Mouse (Mus musculus): Measurements from ENCODE around the gene Setdb1. TPM values are rescaled to one million over a fixed set of nuclear protein-coding genes. Genes with fewer than 3 reads are reported as not detected.

Gene Setdb1
- total RNA-seq, 2 experiments from 2014 or later: 20.0 to 25.2 TPM

GRCm38 (mm10) chr3:95319701-95320625 lies 37.0 kb downstream of the Setdb1 start:
- no peak for DNase-seq (ENCODE audit: low spot score in 2 of 2)

GRCm38 (mm10) chr3:95319110-95319509 lies 37.9 kb downstream of the Setdb1 start:
- DNase-seq (ENCODE audit: low spot score in 2 of 2): no peak

GRCm38 (mm10) chr3:95318548-95318947 lies 38.5 kb downstream of the Setdb1 start:
- DNase-seq (ENCODE audit: low spot score in 2 of 2): peak; percentile 55 to 69

GRCm38 (mm10) chr3:95317414-95318080 lies 39.5 kb downstream of the Setdb1 start:
- peak in 1 of 2 experiments; percentile 46 for DNase-seq (ENCODE audit: low spot score in 2 of 2)

- no peak for DNase-seq (ENCODE audit: low spot score in 2 of 2)
Measured at GRCm38 (mm10) chr3:95315844-95316550, 41.0 kb downstream of the Setdb1 start.

GRCm38 (mm10) chr3:95315094-95315843 lies 41.7 kb downstream of the Setdb1 start:
- DNase-seq (ENCODE audit: low spot score in 2 of 2): peak; percentile 94 to 95

GRCm38 (mm10) chr3:95314486-95315093 lies 42.4 kb downstream of the Setdb1 start, which contains the start of gene Cers2:
Cers2 (plus strand) TSS chr3:95314791.
- no peak for DNase-seq (ENCODE audit: low spot score in 2 of 2)

- DNase-seq (ENCODE audit: low spot score in 2 of 2): no peak
Measured at GRCm38 (mm10) chr3:95314075-95314474, 42.9 kb downstream of the Setdb1 start.

GRCm38 (mm10) chr3:95313476-95313875 lies 43.5 kb downstream of the Setdb1 start:
- no peak for DNase-seq (ENCODE audit: low spot score in 2 of 2)

- peak in 1 of 2 experiments; percentile 56 for DNase-seq (ENCODE audit: low spot score in 2 of 2)
Measured at GRCm38 (mm10) chr3:95312623-95313022, 44.4 kb downstream of the Setdb1 start.

GRCm38 (mm10) chr3:95310968-95311882 lies 45.8 kb downstream of the Setdb1 start:
- DNase-seq (ENCODE audit: low spot score in 2 of 2): peak; percentile 56 to 64

GRCm38 (mm10) chr3:95310496-95310895 lies 46.5 kb downstream of the Setdb1 start:
- no peak for DNase-seq (ENCODE audit: low spot score in 2 of 2)

- DNase-seq (ENCODE audit: low spot score in 2 of 2): no peak
Measured at GRCm38 (mm10) chr3:95307100-95307499, 49.9 kb downstream of the Setdb1 start, which contains the start of gene Anxa9. Anxa9 (minus strand) TSS chr3:95307176.

- DNase-seq (ENCODE audit: low spot score in 2 of 2): no peak
Measured at GRCm38 (mm10) chr3:95306244-95306643, 50.8 kb downstream of the Setdb1 start.

GRCm38 (mm10) chr3:95301204-95301796 lies 55.7 kb downstream of the Setdb1 start:
- no peak for DNase-seq (ENCODE audit: low spot score in 2 of 2)

- DNase-seq (ENCODE audit: low spot score in 2 of 2): no peak
Measured at GRCm38 (mm10) chr3:95298018-95298417, 59.0 kb downstream of the Setdb1 start.

- DNase-seq (ENCODE audit: low spot score in 2 of 2): no peak
Measured at GRCm38 (mm10) chr3:95296103-95296469, 60.9 kb downstream of the Setdb1 start.

GRCm38 (mm10) chr3:95295321-95296102 lies 61.5 kb downstream of the Setdb1 start:
- no peak for DNase-seq (ENCODE audit: low spot score in 2 of 2)
